Mouse (Mus musculus) heart, adult 2 months (tissue): Measurements from ENCODE around the gene Mta3.

Experiments
- CTCF ChIP-seq: fragments of 200-600 bp; IDR thresholded peaks from 2 replicates; pipeline ENCODE4 v1.8.1; 2022; ENCODE audit warnings: antibody characterized with exemption, mild to moderate bottlenecking, moderate library complexity
- EP300 ChIP-seq: fragments of 200-500 bp; IDR thresholded peaks from 2 replicates; pipeline ENCODE4 v1.6.1; 2011; ENCODE audit warnings: low read depth, low read length, control low read depth; ENCODE audit not compliant: insufficient read depth
- POLR2A ChIP-seq: fragments of 200-500 bp; IDR thresholded peaks from 2 replicates; pipeline ENCODE4 v1.6.1; 2011; ENCODE audit warnings: mild to moderate bottlenecking, low read depth, low read length, control low read depth; ENCODE audit not compliant: insufficient read depth

- TF ChIP-seq CTCF (no peak), POLR2A (no peak), EP300 (no peak)
Observed at GRCm38 (mm10) chr17:83664761-83665160, 41.2 kb upstream of the Mta3 start.
